Comparison of ENCODE assay signal across 11 mouse cellular contexts in the genomic region with DNA sequence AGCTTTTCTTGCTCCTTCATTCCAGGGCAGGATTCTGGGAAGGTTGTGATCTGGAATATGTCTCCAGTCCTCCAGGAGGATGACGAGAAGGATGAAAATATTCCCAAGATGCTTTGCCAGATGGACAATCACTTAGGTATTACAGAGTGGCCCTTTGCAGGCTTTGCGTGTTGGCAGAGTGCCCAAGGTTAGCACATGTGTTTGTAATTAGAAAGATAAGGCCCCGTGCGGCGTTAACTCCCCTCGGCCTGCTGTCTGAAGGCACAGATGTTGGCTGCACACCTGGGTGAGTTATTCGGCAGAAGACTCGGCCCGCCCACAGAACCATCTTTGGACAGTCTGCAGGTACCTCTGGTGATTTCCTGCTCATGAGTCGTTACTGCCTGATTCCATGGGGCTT. TPM values are rescaled to one million over a fixed set of nuclear protein-coding genes. Genes with fewer than 3 reads are reported as not detected.
DNase-seq lines count a peak whose midpoint lies in the region; ATAC-seq and TF ChIP-seq lines count a peak whose summit lies in the region.
"Had no signal": no experiment of that assay in that cellular context is flagged by ENCODE, and none has a peak within 500 bp of the region (broad histone marks: within the 10 kb centered on the region; RNA-seq: fewer than 3 reads in every experiment).

No protein-coding gene starts in this region.

- intact Hi-C loops in heart, postnatal 25 days (cut with DNase I), result no loop called here

- TF ChIP-seq CTCF in layer of hippocampus, adult 2 months (conservative IDR thresholded peaks at IDR 0.05), result no peak

- ATAC-seq in neural tube, embryonic 15.5 days (ENCODE audit: low FRiP score), result no peak
- ATAC-seq in stomach, embryonic 14.5 days (ENCODE audit: insufficient number of reproducible peaks, insufficient read depth, low FRiP score, low read depth), result 0 out of 2 replicates have a peak, but pooled peaks have one; percentile 23

- peak; percentile 14 for DNase-seq in adrenal gland, postnatal 14 days
- DNase-seq in adrenal gland, adult 18-20 months (ENCODE audit: low spot score in 2 of 2), result no peak
- DNase-seq in neural tube, embryonic 10.5 days (ENCODE audit: extremely low spot score, low spot score), result peak; percentile 20
- peak; percentile 14 for DNase-seq in heart, postnatal 25 days (ENCODE audit: low spot score)
- DNase-seq in layer of hippocampus, postnatal 14 days (ENCODE audit: low spot score in 2 of 2), result no peak
- DNase-seq in layer of hippocampus, adult 2 months (ENCODE audit: low spot score in 2 of 2), result no peak
- DNase-seq: B cell, adult 2 months; liver, embryonic 13.5 days; thymus, postnatal 25 days had no signal

- no peak overlapping the region for H3K4me3 ChIP-seq in neural tube, embryonic 15.5 days (replicated peaks)
- no peak overlapping the region for H3K4me3 ChIP-seq in stomach, embryonic 14.5 days (ENCODE audit: low read depth, low read length)
- no peak overlapping the region for H3K4me3 ChIP-seq in layer of hippocampus, adult 2 months
- H3K4me3 ChIP-seq: liver, embryonic 13.5 days had no signal

- no peak overlapping the region for H3K27ac ChIP-seq in neural tube, embryonic 15.5 days (replicated peaks)
- no peak overlapping the region for H3K27ac ChIP-seq in stomach, embryonic 14.5 days (ENCODE audit: low read length)
- H3K27ac ChIP-seq in layer of hippocampus, adult 2 months, result no peak overlapping the region
- H3K27ac ChIP-seq: liver, embryonic 13.5 days had no signal

- H3K27me3 ChIP-seq in neural tube, embryonic 15.5 days (replicated peaks), result no peaks in the 10 kb centered on the region
- no peaks in the 10 kb centered on the region for H3K27me3 ChIP-seq in stomach, embryonic 14.5 days (ENCODE audit: control insufficient read depth, insufficient read depth, low read length)
- H3K27me3 ChIP-seq: liver, embryonic 13.5 days had no signal

- H3K9ac ChIP-seq in neural tube, embryonic 15.5 days (replicated peaks), result no peak overlapping the region
- no peak overlapping the region for H3K9ac ChIP-seq in stomach, embryonic 14.5 days (replicated peaks; ENCODE audit: low read depth, low read length)
- H3K9ac ChIP-seq: liver, embryonic 13.5 days had no signal

- no peaks in the 10 kb centered on the region for H3K4me1 ChIP-seq in neural tube, embryonic 15.5 days
- H3K4me1 ChIP-seq in stomach, embryonic 14.5 days (ENCODE audit: control insufficient read depth, insufficient read depth, low read length), result no peaks in the 10 kb centered on the region

- H3K4me2 ChIP-seq in neural tube, embryonic 15.5 days, result no peak overlapping the region
- no peak overlapping the region for H3K4me2 ChIP-seq in stomach, embryonic 14.5 days (replicated peaks; ENCODE audit: low read depth, low read length)
- H3K4me2 ChIP-seq: liver, embryonic 13.5 days had no signal

- peaks cover 39% of the 10 kb centered on the region for H3K36me3 ChIP-seq in neural tube, embryonic 15.5 days
- peaks cover 32% of the 10 kb centered on the region for H3K36me3 ChIP-seq in stomach, embryonic 14.5 days (ENCODE audit: control insufficient read depth, insufficient read depth, low read length)

- H3K9me3 ChIP-seq in neural tube, embryonic 15.5 days (replicated peaks), result no peaks in the 10 kb centered on the region
- H3K9me3 ChIP-seq in stomach, embryonic 14.5 days (ENCODE audit: control insufficient read depth, low read depth, low read length), result no peaks in the 10 kb centered on the region
- H3K9me3 ChIP-seq: liver, embryonic 13.5 days had no signal

- WGBS in neural tube, embryonic 15.5 days, result 79% methylated on average over 10 of the region's 10 CpGs
- 65% methylated on average over 10 of the region's 10 CpGs for WGBS in stomach, embryonic 14.5 days

RNA-seq across cellular contexts. Expression of gene Hira, which starts 19.6 kb away (rescaled TPM):
- total RNA-seq in adrenal gland, postnatal 14 days (2021), result 36.8 and 38.8 TPM in 2 replicates
- total RNA-seq in adrenal gland, adult 18-20 months (2021), result 10 to 100 TPM; 29.4 to 32.3 TPM
- 17.5 and 18.7 TPM in 2 replicates for polyA plus RNA-seq in neural tube, embryonic 15.5 days (2015; fragmentation: Nextera tagmentation; extraction: Ambion mirVana)
- total RNA-seq in heart, postnatal 25 days (2021), result 10 to 100 TPM; 21.8 to 24.7 TPM
- polyA plus RNA-seq in stomach, embryonic 14.5 days (2014; fragmentation: Nextera tagmentation; extraction: Ambion mirVana), result 16.3 and 16.8 TPM in 2 replicates
- 10 to 100 TPM; 74.3 to 83.3 TPM for total RNA-seq in layer of hippocampus, postnatal 14 days (2021)
- 10 to 100 TPM; 83.9 to 86.4 TPM for total RNA-seq in layer of hippocampus, adult 2 months (2021)

RNA-seq across cellular contexts. Expression of gene Mrpl40, which starts 19.8 kb away (rescaled TPM):
- total RNA-seq in adrenal gland, postnatal 14 days (2021), result 57.0 and 62.0 TPM in 2 replicates
- 10 to 100 TPM; 50.2 to 50.4 TPM for total RNA-seq in adrenal gland, adult 18-20 months (2021)
- 86.3 and 94.9 TPM in 2 replicates for polyA plus RNA-seq in neural tube, embryonic 15.5 days (2015; fragmentation: Nextera tagmentation; extraction: Ambion mirVana)
- total RNA-seq in heart, postnatal 25 days (2021), result 10 to 100 TPM; 56.9 to 61.6 TPM
- 87.2 and 91.6 TPM in 2 replicates for polyA plus RNA-seq in stomach, embryonic 14.5 days (2014; fragmentation: Nextera tagmentation; extraction: Ambion mirVana)
- total RNA-seq in layer of hippocampus, postnatal 14 days (2021), result 10 to 100 TPM; 38.2 to 39.5 TPM
- 10 to 100 TPM; 28.3 to 31.7 TPM for total RNA-seq in layer of hippocampus, adult 2 months (2021)

Comparison
In these comparisons a context has a peak if more than half of its experiments do, and no peak if none do; other contexts are left out.
1. DNase-seq: peak in adrenal gland, postnatal 14 days (single experiment), neural tube, embryonic 10.5 days (single experiment) and heart, postnatal 25 days (single experiment); none in adrenal gland, adult 18-20 months (0 of 2), layer of hippocampus, postnatal 14 days (0 of 2) and layer of hippocampus, adult 2 months (0 of 2).